Mouse (Mus musculus) embryonic stem cell, embryonic (primary cell): Measurements from ENCODE around the gene Ube2q1.

Source experiments
- CTCF ChIA-PET, 4 experiments: fragments of 300-600 bp in 2 of 4; fragments of 350-600 bp in 2 of 4; sonication (Branson Sonifier 250); formaldehyde crosslinking; loops; one replicate each; lab custom pipeline; 2022; ENCODE audit warnings: inconsistent platforms in 2 of 4; lab: Charles Lee
- POLR2A ChIA-PET, 4 experiments: fragments of 300-600 bp in 2 of 4; fragments of 350-600 bp in 2 of 4; sonication (Branson Sonifier 250); formaldehyde crosslinking; loops; one replicate each; lab custom pipeline; 2022; ENCODE audit warnings: antibody characterized with exemption in 4 of 4, inconsistent platforms in 1 of 4; lab: Charles Lee

Gene Ube2q1

GRCm38 (mm10) chr3:89772968-89773709 lies at the start of gene Ube2q1:
TSS of gene Ube2q1 (plus strand) at chr3:89773616.
- POLR2A ChIA-PET: interaction anchor here in 3 of 4 experiments (0.6 to 8.5 kb wide), 60 partner anchors 8 to 1919 kb away, joined by 3 to 48 read pairs (median 4); partner anchors contain the start of genes 4933434E20Rik (in 1 of the 3), Adam15 (in 1 of the 3), Kcnn3 (in 1 of the 3) and Slc39a1 (in 1 of the 3)
- CTCF ChIA-PET: interaction anchor here (0.6 to 2.9 kb wide), 68 partner anchors 10 to 1803 kb away, joined by 3 to 55 read pairs (median 4); partner anchors contain the start of genes Hcn3 (in 1 of the 4), Il6ra (in 1 of the 4) and Kcnn3 (in 1 of the 4)

DNA sequence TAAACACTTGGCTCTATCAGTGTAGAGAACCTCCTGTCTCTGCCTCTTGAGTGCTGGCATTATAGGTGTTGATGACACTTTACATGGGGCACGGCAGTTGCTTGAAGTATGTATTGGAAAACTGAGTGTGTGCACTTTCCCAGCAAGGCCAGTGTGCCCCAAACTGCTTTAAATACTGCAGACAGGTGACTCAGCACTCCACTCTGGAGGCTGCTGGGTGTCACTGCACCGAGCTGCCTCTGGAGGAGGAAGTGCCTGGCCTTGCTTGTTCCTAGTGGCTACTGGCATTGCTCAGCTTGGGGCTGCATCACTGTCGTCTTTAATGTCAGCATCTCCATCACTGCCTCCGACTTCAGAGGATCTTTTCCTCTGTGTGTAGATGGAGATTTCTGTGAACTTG lies 46.4 kb upstream of the Ube2q1 start:
- ChIA-PET CTCF (interaction anchor here (0.6 to 2.5 kb wide), 15 partner anchors 9 to 348 kb away, joined by 3 to 11 read pairs (median 4); partner anchors contain the start of gene Pygo2 (in 1 of the 4)), POLR2A (interaction anchor here in 2 of 4 experiments (0.6 to 7.4 kb wide), 3 partner anchors 11 to 271 kb away, joined by 3 to 64 read pairs (median 6); partner anchors contain the start of gene Adar (in 1 of the 2))

- POLR2A ChIA-PET: interaction anchor here in 2 of 4 experiments (0.8 to 7.4 kb wide), 8 partner anchors 8 to 217 kb away, joined by 3 to 64 read pairs (median 4); partner anchors contain the start of gene Adar (in 1 of the 2)
- CTCF ChIA-PET: interaction anchor here (0.6 to 2.0 kb wide), 14 partner anchors 10 to 279 kb away, joined by 3 to 7 read pairs (median 4); partner anchors contain the start of gene Ube2q1 (in 1 of the 4)
Observed at GRCm38 (mm10) chr3:89728848-89729247, 44.6 kb upstream of the Ube2q1 start.

DNA sequence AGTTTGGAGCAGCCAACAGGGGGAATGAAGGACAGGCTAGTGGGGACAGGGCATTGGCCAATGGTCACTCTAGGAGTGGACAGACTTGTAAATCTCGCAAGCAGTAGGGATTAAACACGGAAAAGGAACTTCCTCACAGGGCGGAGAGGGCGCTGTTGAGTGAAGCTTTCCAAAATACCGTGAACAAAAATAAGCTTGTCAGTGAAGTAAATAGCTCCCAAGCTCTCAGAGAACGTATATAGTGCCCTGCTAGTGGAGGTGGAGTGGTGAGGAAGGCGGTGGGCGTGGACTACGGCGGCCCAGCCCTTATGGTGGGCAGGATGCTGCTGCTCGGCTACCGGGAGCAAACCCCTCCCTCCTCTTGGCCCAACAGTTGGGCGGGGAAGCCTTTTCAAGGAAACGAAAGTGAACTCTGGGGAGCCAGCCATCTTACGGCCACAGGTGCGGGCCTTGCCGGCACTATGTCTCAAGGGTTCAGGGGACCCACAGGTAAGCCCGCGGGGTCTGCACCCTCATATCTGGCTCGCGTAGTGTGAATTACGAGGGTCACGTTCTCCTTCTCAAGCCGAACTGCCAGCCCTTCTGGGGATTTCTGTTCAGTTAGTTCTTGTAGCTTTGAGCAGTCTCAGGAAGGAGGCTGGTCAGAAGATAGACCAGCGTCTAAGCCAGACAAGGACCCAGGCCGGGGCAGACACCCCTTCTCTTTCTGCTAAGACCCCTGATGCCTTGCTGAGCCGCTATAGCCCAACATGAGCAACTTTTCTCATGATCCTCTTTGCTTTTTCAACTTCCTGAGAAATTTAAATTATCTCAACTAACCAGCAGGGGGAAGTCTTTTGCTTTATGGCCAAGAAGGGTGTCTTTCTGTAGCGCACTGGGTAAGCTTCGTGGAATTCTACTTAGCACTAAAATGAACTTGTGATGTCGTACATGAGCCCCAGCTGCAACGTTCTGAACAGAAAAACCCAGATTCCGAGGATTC lies 42.8 kb upstream of the Ube2q1 start:
- ChIA-PET POLR2A (interaction anchor here in 3 of 4 experiments (0.6 to 7.4 kb wide), 9 partner anchors 10 to 457 kb away, joined by 3 to 64 read pairs (median 3); partner anchors contain the start of genes Adar (in 1 of the 3), Hax1 (in 1 of the 3) and Ube2q1 (in 1 of the 3)), CTCF (interaction anchor here (0.6 to 2.2 kb wide), 29 partner anchors 8 to 371 kb away, joined by 3 to 15 read pairs (median 4); partner anchors contain the start of genes Chrnb2 (in 1 of the 4) and Ube2q1 (in 1 of the 4))

- CTCF ChIA-PET: interaction anchor here in 2 of 4 experiments (0.6 kb wide), 2 partner anchors 199 to 279 kb away, joined by 5 to 6 read pairs; no protein-coding TSS in a partner anchor
- POLR2A ChIA-PET: interaction anchor here in 2 of 4 experiments (0.6 to 1.5 kb wide), 3 partner anchors 9 to 190 kb away, joined by 4 to 5 read pairs (median 4); no protein-coding TSS in a partner anchor
Observed at GRCm38 (mm10) chr3:89732091-89732490, 41.3 kb upstream of the Ube2q1 start.

GRCm38 (mm10) chr3:89738509-89738908 lies 34.9 kb upstream of the Ube2q1 start:
- CTCF ChIA-PET: interaction anchor here in 2 of 4 experiments (0.6 to 1.1 kb wide), 2 partner anchors 34 to 270 kb away, joined by 3 read pairs; no protein-coding TSS in a partner anchor
- POLR2A ChIA-PET: interaction anchor here in 1 of 4 experiments (0.7 kb wide), 1 partner anchor 23 kb away, joined by 3 read pairs; no protein-coding TSS in a partner anchor

DNA sequence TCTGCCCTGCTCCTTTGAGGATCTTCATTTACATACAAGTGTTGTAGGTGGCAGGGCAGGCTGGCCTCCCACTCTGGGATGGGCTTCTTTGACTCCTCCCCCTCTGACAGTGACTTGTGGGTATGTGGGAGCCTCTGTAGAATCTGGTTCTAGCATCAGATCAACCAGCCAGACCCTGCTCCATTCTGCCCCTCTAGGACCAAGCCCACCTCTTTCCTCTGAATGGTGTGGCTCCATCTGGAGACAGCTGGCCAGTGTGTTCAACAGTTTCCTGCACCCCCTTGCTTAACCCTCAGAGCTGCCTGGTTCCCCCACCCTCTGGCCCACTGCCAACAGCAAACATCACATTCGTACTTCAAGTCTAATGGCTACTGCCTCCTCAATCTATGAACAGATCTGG lies 21.1 kb upstream of the Ube2q1 start:
- CTCF ChIA-PET: interaction anchor here in 1 of 4 experiments (1.3 kb wide), 1 partner anchor 241 kb away, joined by 3 read pairs; no protein-coding TSS in a partner anchor
- POLR2A ChIA-PET: no interaction called here

- CTCF ChIA-PET: no interaction called here
- POLR2A ChIA-PET: interaction anchor here in 2 of 4 experiments (0.9 to 1.4 kb wide), 3 partner anchors 17 to 35 kb away, joined by 3 read pairs; no protein-coding TSS in a partner anchor
Observed at GRCm38 (mm10) chr3:89755283-89755682, 18.1 kb upstream of the Ube2q1 start.

GRCm38 (mm10) chr3:89757851-89758250 lies 15.6 kb upstream of the Ube2q1 start:
- CTCF ChIA-PET: no interaction called here
- POLR2A ChIA-PET: interaction anchor here in 1 of 4 experiments (1.3 to 1.5 kb wide), 2 partner anchors 8 to 12 kb away, joined by 3 read pairs; no protein-coding TSS in a partner anchor

DNA sequence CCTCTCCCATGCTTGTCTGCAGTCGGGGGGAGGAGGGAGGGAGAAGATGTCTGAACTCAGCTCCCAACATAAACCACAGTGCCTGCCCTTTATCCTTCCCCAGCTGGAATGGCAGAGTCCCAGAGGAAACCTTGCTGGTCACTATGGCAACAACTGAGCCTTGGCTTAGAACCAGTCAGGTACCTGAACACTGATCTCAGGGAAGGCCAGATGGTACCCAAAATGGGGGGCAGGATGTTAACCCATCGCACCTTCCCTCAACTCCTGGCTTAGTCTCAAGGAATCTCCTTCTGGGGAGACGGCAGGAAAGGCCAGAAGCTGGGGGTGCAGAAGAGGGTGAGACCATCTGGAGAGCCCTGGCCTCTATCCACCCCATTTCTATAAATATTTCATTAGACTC lies 13.6 kb upstream of the Ube2q1 start:
- ChIA-PET POLR2A (interaction anchor here in 1 of 4 experiments (1.7 kb wide), 1 partner anchor 9 kb away, joined by 3 read pairs; no protein-coding TSS in a partner anchor), CTCF (interaction anchor here in 2 of 4 experiments (0.7 to 2.1 kb wide), 2 partner anchors 13 kb away, joined by 3 to 8 read pairs; no protein-coding TSS in a partner anchor)

DNA sequence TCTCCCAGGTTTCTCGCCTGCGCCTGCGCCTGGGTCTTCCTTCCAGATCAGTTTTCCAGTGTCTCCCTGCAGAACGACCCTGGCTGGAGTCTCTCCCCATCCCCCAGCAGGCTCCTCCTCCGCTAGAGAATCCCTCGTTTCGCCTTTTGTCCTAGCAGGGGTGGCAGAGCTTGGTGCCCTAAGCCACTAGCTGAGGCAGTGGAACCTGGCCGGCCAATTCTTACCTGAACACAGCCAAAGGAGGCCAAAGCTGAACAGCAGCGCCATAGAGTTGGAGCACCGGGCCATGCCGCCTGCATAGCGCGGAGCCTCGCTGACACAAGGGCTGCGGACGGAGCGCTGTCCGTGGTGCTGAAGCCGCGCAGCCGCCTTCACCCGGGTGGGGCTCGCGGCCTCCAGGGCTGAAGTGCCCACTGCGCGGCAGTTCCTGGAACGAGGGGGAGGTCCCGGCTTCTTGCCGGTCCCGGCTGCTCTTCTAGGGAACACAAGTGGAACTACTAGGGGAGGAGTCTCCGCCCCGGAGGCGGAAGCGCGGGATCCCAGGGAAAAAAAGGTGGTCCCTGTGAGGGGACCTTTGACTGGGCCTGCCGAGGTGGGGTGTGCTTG lies 9.2 kb upstream of the Ube2q1 start, which contains the start of gene Chrnb2:
Gene Chrnb2 (minus strand): TSS at position 514 of the 606 bp plus-strand sequence.
- ChIA-PET POLR2A (interaction anchor here in 2 of 4 experiments (0.5 to 0.6 kb wide), 2 partner anchors 52 to 96 kb away, joined by 3 read pairs; no protein-coding TSS in a partner anchor), CTCF (interaction anchor here in 3 of 4 experiments (0.5 to 1.3 kb wide), 3 partner anchors 24 to 253 kb away, joined by 3 to 4 read pairs (median 3); no protein-coding TSS in a partner anchor)

GRCm38 (mm10) chr3:89769584-89769983 lies 3.8 kb upstream of the Ube2q1 start:
- POLR2A ChIA-PET: interaction anchor here in 3 of 4 experiments (0.6 to 1.5 kb wide), 8 partner anchors 8 to 89 kb away, joined by 3 to 8 read pairs (median 3); no protein-coding TSS in a partner anchor
- CTCF ChIA-PET: interaction anchor here in 2 of 4 experiments (0.6 to 1.3 kb wide), 4 partner anchors 84 to 259 kb away, joined by 3 to 5 read pairs (median 4); no protein-coding TSS in a partner anchor

GRCm38 (mm10) chr3:89770425-89771002 lies 2.9 kb upstream of the Ube2q1 start:
- CTCF ChIA-PET: interaction anchor here in 3 of 4 experiments (0.6 to 1.3 kb wide), 5 partner anchors 47 to 260 kb away, joined by 3 to 6 read pairs (median 4); no protein-coding TSS in a partner anchor
- POLR2A ChIA-PET: interaction anchor here (0.7 to 1.5 kb wide), 6 partner anchors 7 to 311 kb away, joined by 3 to 5 read pairs (median 3); no protein-coding TSS in a partner anchor

DNA sequence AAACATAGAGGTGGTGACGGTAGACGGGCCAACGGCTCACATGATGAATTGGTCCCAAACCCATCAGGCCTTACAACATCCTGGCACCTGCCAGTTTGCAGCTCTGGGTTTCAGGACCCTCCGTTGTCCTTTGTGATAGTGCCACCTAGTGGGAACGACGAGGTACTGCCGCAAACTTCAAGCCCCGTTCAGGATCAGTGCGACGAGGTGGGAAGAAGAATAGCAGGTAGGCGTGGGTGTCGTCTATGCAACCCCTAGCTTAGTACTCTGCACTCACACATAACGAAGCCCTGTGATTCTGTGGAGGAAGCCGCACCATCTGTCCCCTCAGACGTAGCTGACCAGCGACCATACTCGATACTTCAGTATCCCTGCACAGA lies 838 bp upstream of the Ube2q1 start:
- ChIA-PET CTCF (interaction anchor here (0.5 to 2.9 kb wide), 85 partner anchors 9 to 613 kb away, joined by 3 to 55 read pairs (median 4); partner anchors contain the start of genes Kcnn3 (in 2 of the 4), Hcn3 (in 1 of the 4) and Il6ra (in 1 of the 4)), POLR2A (interaction anchor here (0.6 to 8.5 kb wide), 59 partner anchors 12 to 475 kb away, joined by 3 to 48 read pairs (median 4); partner anchors contain the start of genes Adam15 (in 1 of the 4), Hax1 (in 1 of the 4), Kcnn3 (in 1 of the 4) and Slc39a1 (in 1 of the 4))

GRCm38 (mm10) chr3:89773740-89774211 lies 360 bp downstream of the Ube2q1 start:
- CTCF ChIA-PET: interaction anchor here in 3 of 4 experiments (0.6 to 2.9 kb wide), 14 partner anchors 11 to 1804 kb away, joined by 3 to 55 read pairs (median 4); partner anchors contain the start of genes Il6ra (in 1 of the 3) and Kcnn3 (in 1 of the 3)
- POLR2A ChIA-PET: interaction anchor here in 3 of 4 experiments (0.6 to 8.5 kb wide), 25 partner anchors 9 to 342 kb away, joined by 3 to 48 read pairs (median 6); partner anchors contain the start of gene Kcnn3 (in 1 of the 3)
